Mouse (Mus musculus): ENCODE measurements around the gene Trpm1. TPM values are rescaled to one million over a fixed set of nuclear protein-coding genes. Genes with fewer than 3 reads are reported as not detected.

Gene Trpm1
- polyA plus RNA-seq, 1 experiment from 2014 or later: 1.6 TPM

GRCm38 (mm10) chr7:64238410-64239086 is 84.9 kb downstream of the Trpm1 start:
- H3K9ac ChIP-seq: no peak overlapping the region
- peaks cover 23% of the 10 kb centered on the region for H3K4me1 ChIP-seq
- H3K27me3 ChIP-seq: no peaks in the 10 kb centered on the region
- no peak for ATAC-seq (ENCODE audit: insufficient number of reproducible peaks, insufficient read depth, low FRiP score, low TSS enrichment, low read depth)
- H3K4me3 ChIP-seq: no peak overlapping the region
- no peaks in the 10 kb centered on the region for H3K9me3 ChIP-seq
- WGBS: 75% methylated on average over 7 of the region's 7 CpGs
- H3K27ac ChIP-seq: no peak overlapping the region
- H3K4me2 ChIP-seq: no peak overlapping the region
- no peaks in the 10 kb centered on the region for H3K36me3 ChIP-seq

GRCm38 (mm10) chr7:64239138-64239805 is 85.6 kb downstream of the Trpm1 start:
- Histone ChIP-seq H3K4me1 (peaks cover 23% of the 10 kb centered on the region), H3K9me3 (no peaks in the 10 kb centered on the region), H3K27me3 (no peaks in the 10 kb centered on the region), H3K4me3 (no peak overlapping the region), H3K9ac (no peak overlapping the region), H3K4me2 (no peak overlapping the region), H3K36me3 (no peaks in the 10 kb centered on the region), H3K27ac (peak overlapping the region; percentile 45; the same call in 1 of the 2 replicates)
- 83% methylated on average over 9 of the region's 9 CpGs for WGBS
- ATAC-seq (ENCODE audit: insufficient number of reproducible peaks, insufficient read depth, low FRiP score, low TSS enrichment, low read depth): no peak

- H3K9ac ChIP-seq: no peak overlapping the region
- H3K27ac ChIP-seq: peak overlapping the region; percentile 45
- H3K36me3 ChIP-seq: no peaks in the 10 kb centered on the region
- H3K4me3 ChIP-seq: no peak overlapping the region
- no peaks in the 10 kb centered on the region for H3K9me3 ChIP-seq
- ATAC-seq (ENCODE audit: insufficient number of reproducible peaks, insufficient read depth, low FRiP score, low TSS enrichment, low read depth): no peak
- WGBS: 24% methylated on average over 4 of the region's 4 CpGs
- H3K4me2 ChIP-seq: no peak overlapping the region
- no peaks in the 10 kb centered on the region for H3K27me3 ChIP-seq
- peaks cover 23% of the 10 kb centered on the region for H3K4me1 ChIP-seq
These were observed 86.2 kb downstream of the Trpm1 start for GRCm38 (mm10) chr7:64239806-64240315.

- 37% methylated on average over 4 of the region's 4 CpGs for WGBS
- no peaks in the 10 kb centered on the region for H3K9me3 ChIP-seq
- H3K4me2 ChIP-seq: no peak overlapping the region
- no peak overlapping the region for H3K9ac ChIP-seq
- H3K27ac ChIP-seq: no peak overlapping the region
- no peaks in the 10 kb centered on the region for H3K36me3 ChIP-seq
- ATAC-seq (ENCODE audit: insufficient number of reproducible peaks, insufficient read depth, low FRiP score, low TSS enrichment, low read depth): no peak
- H3K4me3 ChIP-seq: no peak overlapping the region
- peaks cover 23% of the 10 kb centered on the region for H3K4me1 ChIP-seq
- H3K27me3 ChIP-seq: no peaks in the 10 kb centered on the region
These were observed 88.8 kb downstream of the Trpm1 start for GRCm38 (mm10) chr7:64242424-64242823.

- ATAC-seq (ENCODE audit: insufficient number of reproducible peaks, insufficient read depth, low FRiP score, low TSS enrichment, low read depth): no peak
- no peak overlapping the region for H3K27ac ChIP-seq
- peaks cover 15% of the 10 kb centered on the region for H3K4me1 ChIP-seq
- no peaks in the 10 kb centered on the region for H3K27me3 ChIP-seq
- no peak overlapping the region for H3K4me3 ChIP-seq
- H3K9ac ChIP-seq: no peak overlapping the region
- no peaks in the 10 kb centered on the region for H3K36me3 ChIP-seq
- no peak overlapping the region for H3K4me2 ChIP-seq
- no peaks in the 10 kb centered on the region for H3K9me3 ChIP-seq
- WGBS: 77% methylated on average over 6 of the region's 6 CpGs
These were observed 90.7 kb downstream of the Trpm1 start for GRCm38 (mm10) chr7:64244371-64244770.

GRCm38 (mm10) chr7:64246713-64247112 is 93.1 kb downstream of the Trpm1 start:
- H3K36me3 ChIP-seq: no peaks in the 10 kb centered on the region
- 61% methylated on average over 4 of the region's 4 CpGs for WGBS
- no peak for ATAC-seq (ENCODE audit: insufficient number of reproducible peaks, insufficient read depth, low FRiP score, low TSS enrichment, low read depth)
- no peak overlapping the region for H3K4me3 ChIP-seq
- no peaks in the 10 kb centered on the region for H3K9me3 ChIP-seq
- no peaks in the 10 kb centered on the region for H3K27me3 ChIP-seq
- 0 out of 2 replicates have a peak, but pooled peaks cover 2% of the 10 kb centered on the region for H3K4me1 ChIP-seq
- no peak overlapping the region for H3K4me2 ChIP-seq
- no peak overlapping the region for H3K27ac ChIP-seq
- H3K9ac ChIP-seq: no peak overlapping the region

- WGBS: 86% methylated on average over 1 of the region's 1 CpGs
- 0 out of 2 replicates have a peak, but pooled peaks cover 2% of the 10 kb centered on the region for H3K4me1 ChIP-seq
- H3K9ac ChIP-seq: no peak overlapping the region
- no peak for ATAC-seq (ENCODE audit: insufficient number of reproducible peaks, insufficient read depth, low FRiP score, low TSS enrichment, low read depth)
- H3K36me3 ChIP-seq: no peaks in the 10 kb centered on the region
- no peaks in the 10 kb centered on the region for H3K27me3 ChIP-seq
- no peak overlapping the region for H3K4me3 ChIP-seq
- H3K27ac ChIP-seq: no peak overlapping the region
- no peak overlapping the region for H3K4me2 ChIP-seq
- H3K9me3 ChIP-seq: no peaks in the 10 kb centered on the region
These were observed 94.7 kb downstream of the Trpm1 start for GRCm38 (mm10) chr7:64248352-64248751.

- Histone ChIP-seq H3K9ac (no peak overlapping the region), H3K27ac (no peak overlapping the region), H3K36me3 (no peaks in the 10 kb centered on the region), H3K4me3 (no peak overlapping the region), H3K4me2 (no peak overlapping the region), H3K27me3 (no peaks in the 10 kb centered on the region), H3K9me3 (no peaks in the 10 kb centered on the region), H3K4me1 (0 out of 2 replicates have a peak, but pooled peaks cover 2% of the 10 kb centered on the region)
- WGBS: 54% methylated on average over 4 of the region's 4 CpGs
- ATAC-seq (ENCODE audit: insufficient number of reproducible peaks, insufficient read depth, low FRiP score, low TSS enrichment, low read depth): no peak
These were observed 96.1 kb downstream of the Trpm1 start for GRCm38 (mm10) chr7:64249715-64250114.

- Histone ChIP-seq H3K4me2 (no peak overlapping the region), H3K27me3 (no peaks in the 10 kb centered on the region), H3K27ac (no peak overlapping the region), H3K4me1 (0 out of 2 replicates have a peak, but pooled peaks cover 2% of the 10 kb centered on the region), H3K9me3 (no peaks in the 10 kb centered on the region), H3K4me3 (no peak overlapping the region), H3K36me3 (no peaks in the 10 kb centered on the region), H3K9ac (no peak overlapping the region)
- ATAC-seq (ENCODE audit: insufficient number of reproducible peaks, insufficient read depth, low FRiP score, low TSS enrichment, low read depth): no peak
- 88% methylated on average over 7 of the region's 7 CpGs for WGBS
These were observed 96.8 kb downstream of the Trpm1 start for GRCm38 (mm10) chr7:64250417-64250816.

GRCm38 (mm10) chr7:64253736-64254135 is 100.1 kb downstream of the Trpm1 start:
- Histone ChIP-seq H3K9me3 (no peaks in the 10 kb centered on the region), H3K27me3 (no peaks in the 10 kb centered on the region), H3K9ac (no peak overlapping the region), H3K4me3 (no peak overlapping the region), H3K4me2 (no peak overlapping the region), H3K4me1 (no peaks in the 10 kb centered on the region), H3K36me3 (no peaks in the 10 kb centered on the region), H3K27ac (no peak overlapping the region)
- no peak for ATAC-seq (ENCODE audit: insufficient number of reproducible peaks, insufficient read depth, low FRiP score, low TSS enrichment, low read depth)
- 88% methylated on average over 3 of the region's 3 CpGs for WGBS

- H3K27ac ChIP-seq: no peak overlapping the region; the same call in 1 of the 2 replicates
- 77% methylated on average over 13 of the region's 13 CpGs for WGBS
These were observed 112.1 kb downstream of the Trpm1 start for GRCm38 (mm10) chr7:64265502-64266279.

More at GRCm38 (mm10) chr7:64265502-64266279, 112.1 kb downstream of the Trpm1 start:
- H3K36me3 ChIP-seq: no peaks in the 10 kb centered on the region
- H3K27me3 ChIP-seq: peaks cover 16% of the 10 kb centered on the region
- no peak overlapping the region for H3K4me3 ChIP-seq
- no peak overlapping the region for H3K4me2 ChIP-seq
- no peak for ATAC-seq (ENCODE audit: insufficient number of reproducible peaks, insufficient read depth, low FRiP score, low TSS enrichment, low read depth)
- no peak overlapping the region for H3K9ac ChIP-seq
- peaks cover 3% of the 10 kb centered on the region; the same call in 1 of the 2 replicates for H3K9me3 ChIP-seq
- H3K4me1 ChIP-seq: peaks cover 4% of the 10 kb centered on the region; the same call in 1 of the 2 replicates
